Comparison of ENCODE assay signal across 9 mouse cellular contexts in genomic region chr5:25839400-25839799, GRCm38 (mm10).
DNase-seq lines count a peak whose midpoint lies in the region; ATAC-seq and TF ChIP-seq lines count a peak whose summit lies in the region.
"Had no signal": no experiment of that assay in that cellular context is flagged by ENCODE, and none has a peak within 500 bp of the region (broad histone marks: within the 10 kb centered on the region; RNA-seq: fewer than 3 reads in every experiment).

No protein-coding gene starts in this region.

- no peak for TF ChIP-seq POLR2A in heart, adult 2 months (IDR thresholded peaks at IDR 0.05; ENCODE audit: insufficient read depth, low read depth, low read length)

- intact Hi-C loops in heart, adult 2 months (cut with DNase I): loop anchor here (5.0 kb wide), 1 partner anchor 1778 kb away; no protein-coding TSS in a partner anchor

- no peaks in the 10 kb centered on the region for H3K27me3 ChIP-seq in heart, adult 2 months (ENCODE audit: control insufficient read depth, insufficient read depth, low read length)
- no peaks in the 10 kb centered on the region for H3K27me3 ChIP-seq in heart, embryonic 10.5 days (ENCODE audit: insufficient read depth, poor library complexity, severe bottlenecking)
- no peaks in the 10 kb centered on the region for H3K27me3 ChIP-seq in hindbrain, embryonic 15.5 days
- no peaks in the 10 kb centered on the region for H3K27me3 ChIP-seq in midbrain, embryonic 13.5 days
- H3K27me3 ChIP-seq: lung, embryonic 15.5 days had no signal

- H3K9me3 ChIP-seq in heart, embryonic 10.5 days: no peaks in the 10 kb centered on the region
- no peaks in the 10 kb centered on the region for H3K9me3 ChIP-seq in hindbrain, embryonic 15.5 days
- no peaks in the 10 kb centered on the region for H3K9me3 ChIP-seq in midbrain, embryonic 13.5 days
- H3K9me3 ChIP-seq: lung, embryonic 15.5 days had no signal

- H3K27ac ChIP-seq in heart, adult 2 months: no peak overlapping the region
- H3K27ac ChIP-seq in heart, embryonic 10.5 days: no peak overlapping the region
- H3K27ac ChIP-seq in hindbrain, embryonic 15.5 days (replicated peaks): no peak overlapping the region
- no peak overlapping the region for H3K27ac ChIP-seq in midbrain, embryonic 13.5 days
- H3K27ac ChIP-seq: lung, embryonic 15.5 days had no signal

- no peak overlapping the region for H3K4me3 ChIP-seq in heart, adult 2 months
- H3K4me3 ChIP-seq in heart, embryonic 10.5 days: no peak overlapping the region
- no peak overlapping the region for H3K4me3 ChIP-seq in hindbrain, embryonic 15.5 days
- H3K4me3 ChIP-seq in midbrain, embryonic 13.5 days (replicated peaks): no peak overlapping the region
- H3K4me3 ChIP-seq: lung, embryonic 15.5 days had no signal

- TF ChIP-seq EP300 in heart, adult 2 months (IDR thresholded peaks at IDR 0.05; ENCODE audit: insufficient read depth, low read depth, low read length): no peak

- no peaks in the 10 kb centered on the region for H3K36me3 ChIP-seq in heart, adult 2 months (ENCODE audit: control insufficient read depth, insufficient read depth, low read length)
- no peaks in the 10 kb centered on the region for H3K36me3 ChIP-seq in heart, embryonic 10.5 days
- no peaks in the 10 kb centered on the region for H3K36me3 ChIP-seq in hindbrain, embryonic 15.5 days
- H3K36me3 ChIP-seq in midbrain, embryonic 13.5 days: no peaks in the 10 kb centered on the region
- H3K36me3 ChIP-seq: lung, embryonic 15.5 days had no signal

- peak; percentile 89 for TF ChIP-seq CTCF in heart, adult 2 months (IDR thresholded peaks at IDR 0.05)

- ATAC-seq in hindbrain, embryonic 15.5 days (ENCODE audit: low FRiP score, low read depth): peak; percentile 43; the same call in 1 of the 2 replicates
- peak; percentile 22 for ATAC-seq in midbrain, embryonic 13.5 days

- 27% methylated on average over 4 of the region's 4 CpGs for WGBS in heart, adult 2 months
- WGBS in heart, embryonic 10.5 days: 29% methylated on average over 4 of the region's 4 CpGs
- 29% methylated on average over 4 of the region's 4 CpGs for WGBS in hindbrain, embryonic 15.5 days
- WGBS in midbrain, embryonic 13.5 days: 38% methylated on average over 4 of the region's 4 CpGs

- no peak overlapping the region for H3K4me2 ChIP-seq in hindbrain, embryonic 15.5 days
- H3K4me2 ChIP-seq in midbrain, embryonic 13.5 days (replicated peaks): no peak overlapping the region
- H3K4me2 ChIP-seq: lung, embryonic 15.5 days had no signal

- peak; percentile 7 to 30 for DNase-seq in heart, adult 2 months
- DNase-seq in heart, embryonic 10.5 days (ENCODE audit: low spot score): no peak
- peak; percentile 21 for DNase-seq in urinary bladder, postnatal 14 days (ENCODE audit: low spot score)
- DNase-seq in urinary bladder, adult 2 months (ENCODE audit: low spot score): no peak
- peak; percentile 56 to 73 for DNase-seq in cerebellum, postnatal 25 days
- DNase-seq in yolk sac, embryonic 10.5 days (ENCODE audit: low spot score): no peak

- no peak overlapping the region for H3K9ac ChIP-seq in heart, adult 2 months (ENCODE audit: low read depth, low read length)
- no peak overlapping the region for H3K9ac ChIP-seq in hindbrain, embryonic 15.5 days
- H3K9ac ChIP-seq in midbrain, embryonic 13.5 days (replicated peaks): no peak overlapping the region
- H3K9ac ChIP-seq: lung, embryonic 15.5 days had no signal

- H3K79me2 ChIP-seq in heart, adult 2 months (replicated peaks; ENCODE audit: control insufficient read depth, insufficient read depth, low read length): no peaks in the 10 kb centered on the region

- H3K4me1 ChIP-seq in heart, adult 2 months (ENCODE audit: control insufficient read depth, insufficient read depth, low read length): no peaks in the 10 kb centered on the region
- no peaks in the 10 kb centered on the region for H3K4me1 ChIP-seq in heart, embryonic 10.5 days
- H3K4me1 ChIP-seq in hindbrain, embryonic 15.5 days (replicated peaks): no peaks in the 10 kb centered on the region
- peaks cover 9% of the 10 kb centered on the region; the same call in 1 of the 2 replicates for H3K4me1 ChIP-seq in midbrain, embryonic 13.5 days (replicated peaks)
- H3K4me1 ChIP-seq: lung, embryonic 15.5 days had no signal

Comparison
In these comparisons a context has a peak if more than half of its experiments do, and no peak if none do; other contexts are left out.
1. DNase-seq: peak in heart, adult 2 months (2 of 2), urinary bladder, postnatal 14 days (single experiment) and cerebellum, postnatal 25 days (2 of 2); none in heart, embryonic 10.5 days (single experiment), urinary bladder, adult 2 months (single experiment) and yolk sac, embryonic 10.5 days (single experiment).